Mouse (Mus musculus) embryonic facial prominence, embryonic 13.5 days (tissue): ENCODE data around the gene Ly6c2. TPM values are rescaled to one million over a fixed set of nuclear protein-coding genes. Genes with fewer than 3 reads are reported as not detected.
"Not testable (repeated sequence)": the region's sequence is repeated elsewhere in the genome, so short reads cannot be mapped to it uniquely, and the experiment has no call there.

ENCODE experiments used
- ATAC-seq: fragments of 200-750 bp; cut with Nextera tagmentation; 2 replicates; pipeline ENCODE4 v1.8.0; 2017; ENCODE audit warnings: low read depth; ENCODE audit not compliant: insufficient number of reproducible peaks, insufficient read depth, low FRiP score, low TSS enrichment
- H3K27ac ChIP-seq: fragments of 300-500 bp; sonication (generic); 2 replicates; pipeline ENCODE4 v1.5.1; 2015; ENCODE audit warnings: moderate library complexity, mild to moderate bottlenecking, inconsistent platforms
- H3K27me3 ChIP-seq: fragments of 300-500 bp; sonication (generic); 2 replicates; pipeline ENCODE4 v1.6.1; 2015; ENCODE audit warnings: mild to moderate bottlenecking, inconsistent platforms
- H3K36me3 ChIP-seq: fragments of 300-500 bp; sonication (generic); 2 replicates; pipeline ENCODE4 v1.6.1; 2015; ENCODE audit warnings: mild to moderate bottlenecking, inconsistent platforms
- H3K4me1 ChIP-seq: fragments of 300-500 bp; sonication (generic); 2 replicates; pipeline ENCODE4 v1.6.1; 2015; ENCODE audit warnings: inconsistent platforms
- H3K4me2 ChIP-seq: fragments of 300-500 bp; sonication (generic); 2 replicates; pipeline ENCODE4 v1.6.1; 2015; ENCODE audit warnings: moderate library complexity, mild to moderate bottlenecking, inconsistent platforms
- H3K4me3 ChIP-seq: fragments of 300-500 bp; sonication (generic); 2 replicates; pipeline ENCODE4 v1.5.1; 2015; ENCODE audit warnings: mild to moderate bottlenecking, inconsistent platforms
- H3K9ac ChIP-seq: fragments of 300-500 bp; sonication (generic); 2 replicates; pipeline ENCODE4 v1.6.1; 2015; ENCODE audit warnings: mild to moderate bottlenecking, inconsistent platforms
- H3K9me3 ChIP-seq: fragments of 300-500 bp; sonication (generic); 2 replicates; pipeline ENCODE4 v1.6.1; 2016; ENCODE audit warnings: inconsistent platforms
- WGBS: fragments of 180-500 bp; shearing (Covaris S2); methylation state at CpG from one replicate; pipeline ENCODE4 v1.1.7; 2015; ENCODE audit warnings: mixed read lengths; 5-methylcytosine and 5-hydroxymethylcytosine counted together
- polyA plus RNA-seq: library from polyadenylated mRNA; unstranded; fragments of >200 nt; fragmentation: Nextera tagmentation; extraction: Ambion mirVana; gene quantifications from 2 replicates; pipeline ENCODE4 v1.2.1, GENCODE M21; 2015

Ly6c2 gene
- polyA plus RNA-seq, 1 experiment from 2014 or later = 0.65 TPM

- no peak for ATAC-seq
- 86% methylated on average over 2 of the region's 2 CpGs for WGBS
- no peak overlapping the region for H3K4me3 ChIP-seq
- no peaks in the 10 kb centered on the region for H3K27me3 ChIP-seq
- H3K9me3 ChIP-seq = no peaks in the 10 kb centered on the region
- H3K27ac ChIP-seq = no peak overlapping the region
- H3K9ac ChIP-seq = no peak overlapping the region
- no peaks in the 10 kb centered on the region for H3K36me3 ChIP-seq
- no peaks in the 10 kb centered on the region for H3K4me1 ChIP-seq
- no peak overlapping the region for H3K4me2 ChIP-seq
These were observed 4.8 kb upstream of the Ly6c2 start for GRCm38 (mm10) chr15:75116525-75116924.

DNA sequence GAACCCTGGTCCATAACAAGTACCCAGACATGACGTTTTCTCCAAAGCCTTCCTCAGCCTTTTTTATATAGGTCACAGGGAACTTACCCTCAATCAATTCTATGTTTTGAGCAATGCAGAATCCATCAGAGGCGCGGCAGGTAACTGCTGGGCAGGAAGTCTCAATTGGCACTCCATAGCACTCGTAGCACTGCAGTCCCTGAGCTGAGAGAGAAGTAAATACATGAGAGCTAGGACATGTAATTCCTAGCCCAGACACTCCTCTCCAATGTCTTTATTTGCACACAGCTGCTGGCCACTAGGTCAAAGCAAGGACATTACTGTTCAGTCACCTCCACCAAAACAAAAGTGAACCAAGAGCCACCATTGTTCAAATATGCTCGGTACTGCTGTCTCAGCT lies 1.3 kb downstream of the Ly6c2 start:
- not testable (repeated sequence) for H3K4me3 ChIP-seq, H3K4me2 ChIP-seq, H3K36me3 ChIP-seq, H3K9me3 ChIP-seq, H3K27me3 ChIP-seq, H3K9ac ChIP-seq, H3K4me1 ChIP-seq, ATAC-seq, H3K27ac ChIP-seq
- WGBS = 78% methylated on average over 2 of the region's 5 CpGs

DNA sequence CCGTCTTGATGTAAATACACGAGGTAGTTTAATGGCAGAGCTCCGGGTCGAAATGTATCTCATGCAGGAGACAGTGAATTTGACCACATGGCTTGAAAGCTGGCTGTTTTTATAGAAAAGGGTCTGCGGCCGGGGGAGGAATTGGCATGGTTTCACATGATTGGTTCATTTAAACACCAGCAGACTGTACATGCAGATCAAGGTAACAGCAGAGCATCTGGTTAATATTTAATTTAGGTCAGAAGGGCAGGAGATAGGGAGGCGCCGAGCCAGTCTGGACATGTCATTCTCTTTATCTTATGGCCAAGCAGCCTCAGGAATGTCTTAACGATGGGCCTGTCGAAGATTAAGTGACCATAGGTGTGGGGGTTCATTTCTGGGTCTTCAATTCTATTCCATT lies 12.5 kb downstream of the Ly6c2 start:
- H3K36me3 ChIP-seq = no peaks in the 10 kb centered on the region
- H3K9ac ChIP-seq = no peak overlapping the region
- H3K4me3 ChIP-seq = no peak overlapping the region
- ATAC-seq = no peak
- H3K9me3 ChIP-seq = no peaks in the 10 kb centered on the region
- 76% methylated on average over 10 of the region's 10 CpGs for WGBS
- H3K27ac ChIP-seq = no peak overlapping the region
- H3K4me1 ChIP-seq = no peaks in the 10 kb centered on the region
- H3K4me2 ChIP-seq = no peak overlapping the region
- H3K27me3 ChIP-seq = no peaks in the 10 kb centered on the region

DNA sequence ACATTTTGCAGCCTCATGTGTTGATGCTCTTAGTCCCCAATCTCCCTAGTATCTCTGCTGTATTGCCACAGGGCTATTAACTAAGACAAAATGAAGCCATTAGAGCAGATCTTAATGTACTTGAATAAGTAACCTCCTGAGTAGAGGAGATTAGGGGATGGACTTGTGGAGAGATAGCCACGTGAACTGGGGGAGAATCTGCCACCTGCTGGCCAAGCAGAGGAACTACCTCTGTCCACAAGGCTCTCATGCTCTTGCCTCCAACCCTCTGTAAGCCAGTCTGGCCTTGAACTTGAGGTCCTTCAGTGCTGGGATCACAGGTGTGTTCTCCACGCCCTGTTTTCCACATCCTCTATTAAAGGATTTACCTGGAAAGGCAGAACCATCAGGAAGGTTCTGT lies 23.7 kb downstream of the Ly6c2 start:
- H3K9ac ChIP-seq, ATAC-seq, H3K4me1 ChIP-seq, H3K9me3 ChIP-seq, H3K4me2 ChIP-seq, H3K4me3 ChIP-seq, H3K27me3 ChIP-seq, H3K36me3 ChIP-seq, H3K27ac ChIP-seq: not testable (repeated sequence)
- 11% methylated on average over 2 of the region's 2 CpGs for WGBS

- Histone ChIP-seq H3K9ac (no peak overlapping the region), H3K27me3 (no peaks in the 10 kb centered on the region), H3K4me1 (no peaks in the 10 kb centered on the region), H3K27ac (no peak overlapping the region), H3K36me3 (no peaks in the 10 kb centered on the region), H3K4me3 (no peak overlapping the region), H3K9me3 (no peaks in the 10 kb centered on the region), H3K4me2 (no peak overlapping the region)
- ATAC-seq = no peak
- WGBS = 83% methylated on average over 4 of the region's 4 CpGs
These were observed 41.8 kb downstream of the Ly6c2 start for GRCm38 (mm10) chr15:75069965-75070364.

DNA sequence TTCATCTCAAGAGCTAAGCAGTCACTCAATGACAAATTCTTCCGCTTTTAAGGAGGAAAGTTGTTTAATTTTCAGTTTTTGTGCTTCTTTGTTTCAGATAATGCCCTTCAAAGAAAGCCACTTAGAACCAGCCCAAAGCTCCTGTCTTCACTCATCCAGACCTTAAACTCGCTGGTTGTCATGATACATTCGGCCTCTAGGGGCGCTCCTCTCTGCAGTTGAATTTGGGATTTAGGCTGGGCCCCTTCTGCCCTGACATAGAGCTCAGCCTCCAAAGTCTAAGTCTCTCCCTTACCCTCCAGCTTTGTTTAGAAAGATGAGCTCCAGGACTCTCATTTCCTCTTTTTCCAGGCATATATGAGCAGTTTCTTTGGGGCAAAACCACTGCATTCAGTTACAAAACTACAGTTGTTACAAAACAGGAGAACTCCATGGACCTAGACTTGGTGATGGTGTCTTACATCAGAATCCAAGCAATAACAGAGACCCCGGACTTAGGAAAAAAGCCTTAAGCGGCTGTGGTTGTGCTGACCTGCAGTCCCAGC lies 49.7 kb downstream of the Ly6c2 start:
- not testable (repeated sequence) for H3K27me3 ChIP-seq, H3K4me2 ChIP-seq, H3K9me3 ChIP-seq, H3K4me1 ChIP-seq, H3K9ac ChIP-seq, H3K36me3 ChIP-seq, ATAC-seq, H3K4me3 ChIP-seq, H3K27ac ChIP-seq
- 35% methylated on average over 6 of the region's 6 CpGs for WGBS

- H3K4me2 ChIP-seq = no peak overlapping the region
- H3K4me1 ChIP-seq = no peaks in the 10 kb centered on the region
- H3K27ac ChIP-seq = no peak overlapping the region
- no peak overlapping the region for H3K4me3 ChIP-seq
- no peaks in the 10 kb centered on the region for H3K36me3 ChIP-seq
- no peaks in the 10 kb centered on the region for H3K27me3 ChIP-seq
- H3K9ac ChIP-seq = no peak overlapping the region
- H3K9me3 ChIP-seq = no peaks in the 10 kb centered on the region
- ATAC-seq = no peak
These were observed 51.3 kb downstream of the Ly6c2 start for GRCm38 (mm10) chr15:75060505-75060904.

Other genes with a start within 250 kb of the Ly6c2 start
- 0.36 TPM in 1 of 2 replicates, not detected in the other for gene 2010109I03Rik, start 214.9 kb downstream of the Ly6c2 start, polyA plus RNA-seq
- gene Ly6i, start 128.5 kb downstream of the Ly6c2 start, polyA plus RNA-seq = not detected in 2 replicates
- gene Ly6a, start 113.9 kb downstream of the Ly6c2 start, polyA plus RNA-seq = 1.0 and 1.3 TPM in 2 replicates
- gene Ly6c1, start 63.1 kb downstream of the Ly6c2 start, polyA plus RNA-seq = 3.7 and 6.8 TPM in 2 replicates
- gene Ly6g, start 43.3 kb upstream of the Ly6c2 start, polyA plus RNA-seq = not detected in 2 replicates
- 0.23 TPM in 1 of 2 replicates, not detected in the other for gene BC025446, start 104.4 kb upstream of the Ly6c2 start, polyA plus RNA-seq
- not detected in 2 replicates for gene Ly6f, start 156.5 kb upstream of the Ly6c2 start, polyA plus RNA-seq